Mouse (Mus musculus) MEL (cell line): ENCODE results near the gene Nop9. TPM values are rescaled to one million over a fixed set of nuclear protein-coding genes. Genes with fewer than 3 reads are reported as not detected.

ENCODE experiments used
- DNase-seq: peaks from one replicate; pipeline ENCODE4 v3.0.0; 2011; ENCODE audit warnings: low read depth, low spot score
- H3K27ac ChIP-seq: 2 replicates; pipeline ENCODE4 v1.5.1; 2012; ENCODE audit warnings: low read depth, mild to moderate bottlenecking, control low read depth, low read length, moderate library complexity; ENCODE audit not compliant: control insufficient read depth
- H3K27me3 ChIP-seq, 2 experiments: fragments of 150-350 bp in 1 of 2; sonication (generic) in 1 of 2; 2 replicates each; pipeline ENCODE4 v1.6.1; 2012; ENCODE audit warnings: low read length in 2 of 2, mild to moderate bottlenecking in 2 of 2, improper control_type of control experiment in 1 of 2, moderate library complexity in 1 of 2; ENCODE audit not compliant: insufficient read depth in 2 of 2, control insufficient read depth in 1 of 2
- H3K36me3 ChIP-seq, 2 experiments: 2 replicates each; pipeline ENCODE4 v1.6.1; 2012 to 2014; ENCODE audit warnings: low read length in 2 of 2, improper control_type of control experiment in 1 of 2, inconsistent platforms in 1 of 2, mild to moderate bottlenecking in 1 of 2; ENCODE audit not compliant: insufficient read depth in 2 of 2, control insufficient read depth in 1 of 2
- H3K4me1 ChIP-seq, 2 experiments: fragments of 150-350 bp in 1 of 2; sonication (generic) in 1 of 2; 2 replicates each; pipeline ENCODE4 v1.6.1; 2012; ENCODE audit warnings: low read length in 2 of 2, improper control_type of control experiment in 1 of 2, mild to moderate bottlenecking in 1 of 2; ENCODE audit not compliant: insufficient read depth in 2 of 2, control insufficient read depth in 1 of 2
- H3K4me3 ChIP-seq, 2 experiments: fragments of 150-350 bp in 1 of 2; sonication (generic) in 1 of 2; 2 replicates each; pipeline ENCODE4 v1.5.1; 2012; ENCODE audit warnings: low read depth in 2 of 2, low read length in 2 of 2, mild to moderate bottlenecking in 2 of 2, moderate library complexity in 2 of 2, control low read depth in 1 of 2, improper control_type of control experiment in 1 of 2; ENCODE audit not compliant: control insufficient read depth in 1 of 2, insufficient read depth in 1 of 2
- H3K79me2 ChIP-seq: 2 replicates; pipeline ENCODE4 v1.6.1; 2012; ENCODE audit warnings: mild to moderate bottlenecking, low read length, moderate library complexity; ENCODE audit not compliant: control insufficient read depth, poor library complexity, insufficient read depth
- H3K9ac ChIP-seq: 2 replicates; pipeline ENCODE4 v1.6.1; 2012; ENCODE audit warnings: low read depth, mild to moderate bottlenecking, control low read depth, low read length, moderate library complexity; ENCODE audit not compliant: control insufficient read depth, poor library complexity, severe bottlenecking
- H3K9me3 ChIP-seq: fragments of 150-350 bp; sonication (generic); replicated peaks from 2 replicates; pipeline ENCODE4 v1.6.1; 2012; ENCODE audit warnings: mild to moderate bottlenecking, low read length, improper control_type of control experiment, moderate library complexity; ENCODE audit not compliant: insufficient read depth
- E2F4 ChIP-seq: IDR thresholded peaks from 2 replicates; pipeline ENCODE4 v1.6.1; 2011; ENCODE audit warnings: low read depth, low read length, improper control_type of control experiment, borderline replicate concordance
- ELF1 ChIP-seq: IDR thresholded peaks from 2 replicates; pipeline ENCODE4 v1.6.1; 2014; ENCODE audit warnings: low read depth, mild to moderate bottlenecking, inconsistent platforms, low read length, improper control_type of control experiment, moderate library complexity
- EP300 ChIP-seq, 2 experiments: IDR thresholded peaks; 2 replicates each; pipeline ENCODE4 v1.6.1; 2011; ENCODE audit warnings: improper control_type of control experiment in 2 of 2, low read length in 2 of 2, low read depth in 1 of 2, mild to moderate bottlenecking in 1 of 2
- ETS1 ChIP-seq: IDR thresholded peaks from 2 replicates; pipeline ENCODE4 v1.6.1; 2012; ENCODE audit warnings: low read depth, mild to moderate bottlenecking, inconsistent platforms, low read length, improper control_type of control experiment, moderate library complexity
- GABPA ChIP-seq: IDR thresholded peaks from 2 replicates; pipeline ENCODE4 v1.6.1; 2012; ENCODE audit warnings: low read depth, mild to moderate bottlenecking, inconsistent platforms, low read length, improper control_type of control experiment, moderate library complexity
- GATA1 ChIP-seq: IDR thresholded peaks from 2 replicates; pipeline ENCODE4 v1.6.1; 2011; ENCODE audit warnings: low read depth, low read length, improper control_type of control experiment
- JUND ChIP-seq: IDR thresholded peaks from 2 replicates; pipeline ENCODE4 v1.6.1; 2011; ENCODE audit warnings: low read depth, mild to moderate bottlenecking, improper control_type of control experiment, low read length
- MAFK ChIP-seq: IDR thresholded peaks from 2 replicates; pipeline ENCODE4 v1.6.1; 2011; ENCODE audit warnings: low read depth, mild to moderate bottlenecking, low read length, improper control_type of control experiment, borderline replicate concordance
- MAZ ChIP-seq: IDR thresholded peaks from 2 replicates; pipeline ENCODE4 v1.6.1; 2012; ENCODE audit warnings: low read depth, mild to moderate bottlenecking, inconsistent platforms, low read length, improper control_type of control experiment
- MEF2A ChIP-seq: IDR thresholded peaks from 2 replicates; pipeline ENCODE4 v1.6.1; 2014; ENCODE audit warnings: low read depth, mild to moderate bottlenecking, inconsistent platforms, low read length, improper control_type of control experiment; ENCODE audit not compliant: poor library complexity, insufficient replicate concordance, severe bottlenecking; ENCODE audit errors: extremely low read depth
- MYB ChIP-seq: IDR thresholded peaks from 2 replicates; pipeline ENCODE4 v1.6.1; 2011; ENCODE audit warnings: mild to moderate bottlenecking, low read depth, low read length, improper control_type of control experiment
- MYC ChIP-seq: IDR thresholded peaks from 2 replicates; pipeline ENCODE4 v1.6.1; 2011; ENCODE audit warnings: low read depth, mild to moderate bottlenecking, low read length, improper control_type of control experiment, moderate library complexity
- POLR2A ChIP-seq, 2 experiments: IDR thresholded peaks; 2 replicates each; pipeline ENCODE4 v1.6.1; 2011 to 2012; ENCODE audit warnings: low read length in 2 of 2, mild to moderate bottlenecking in 2 of 2, control low read depth in 1 of 2, improper control_type of control experiment in 1 of 2, low read depth in 1 of 2, moderate library complexity in 1 of 2; ENCODE audit not compliant: control insufficient read depth in 1 of 2, insufficient read depth in 1 of 2, poor library complexity in 1 of 2
- SIN3A ChIP-seq: IDR thresholded peaks from 2 replicates; pipeline ENCODE4 v1.6.1; 2012; ENCODE audit warnings: low read length, improper control_type of control experiment, inconsistent platforms
- SMC3 ChIP-seq: IDR thresholded peaks from 2 replicates; pipeline ENCODE4 v1.6.1; 2011; ENCODE audit warnings: low read depth, low read length, improper control_type of control experiment
- TAL1 ChIP-seq: IDR thresholded peaks from 2 replicates; pipeline ENCODE4 v1.6.1; 2012; ENCODE audit warnings: mild to moderate bottlenecking, inconsistent platforms, low read length, moderate library complexity, mixed read lengths
- USF1 ChIP-seq: IDR thresholded peaks from 2 replicates; pipeline ENCODE4 v1.6.1; 2014; ENCODE audit warnings: low read depth, mild to moderate bottlenecking, inconsistent platforms, low read length, improper control_type of control experiment, moderate library complexity
- USF2 ChIP-seq, 2 experiments: IDR thresholded peaks; 2 replicates each; pipeline ENCODE4 v1.6.1; 2011 to 2012; ENCODE audit warnings: improper control_type of control experiment in 2 of 2, low read length in 2 of 2, borderline replicate concordance in 1 of 2, inconsistent platforms in 1 of 2, low read depth in 1 of 2, mild to moderate bottlenecking in 1 of 2; ENCODE audit not compliant: insufficient read depth in 1 of 2
- ZKSCAN1 ChIP-seq: IDR thresholded peaks from 2 replicates; pipeline ENCODE4 v1.6.1; 2012; ENCODE audit warnings: low read depth, mild to moderate bottlenecking, inconsistent platforms, low read length, improper control_type of control experiment, moderate library complexity
- polyA plus RNA-seq, 2 experiments: library from polyadenylated mRNA; stranded (reverse) in 1 of 2; unstranded in 1 of 2; fragments of >175 nt in 1 of 2; fragments of >200 nt in 1 of 2; gene quantifications; 2 replicates each; pipeline versions ENCODE4 v1.2.1 to v1.2.4; 2012; ENCODE audit warnings: low replicate concordance in 2 of 2, low read depth in 1 of 2; ENCODE audit not compliant: insufficient read length in 2 of 2, insufficient read depth in 1 of 2, missing spikeins in 1 of 2
- total RNA-seq: library from RNA; depleted of rRNA; stranded (reverse); fragments of 300-350 nt; gene quantifications from 2 replicates; pipeline ENCODE4 v1.2.3, GENCODE M21; 2012

The Nop9 gene
- total and polyA plus RNA-seq, 3 experiments, result 47.8 to 112 TPM; not detected in 1

DNA sequence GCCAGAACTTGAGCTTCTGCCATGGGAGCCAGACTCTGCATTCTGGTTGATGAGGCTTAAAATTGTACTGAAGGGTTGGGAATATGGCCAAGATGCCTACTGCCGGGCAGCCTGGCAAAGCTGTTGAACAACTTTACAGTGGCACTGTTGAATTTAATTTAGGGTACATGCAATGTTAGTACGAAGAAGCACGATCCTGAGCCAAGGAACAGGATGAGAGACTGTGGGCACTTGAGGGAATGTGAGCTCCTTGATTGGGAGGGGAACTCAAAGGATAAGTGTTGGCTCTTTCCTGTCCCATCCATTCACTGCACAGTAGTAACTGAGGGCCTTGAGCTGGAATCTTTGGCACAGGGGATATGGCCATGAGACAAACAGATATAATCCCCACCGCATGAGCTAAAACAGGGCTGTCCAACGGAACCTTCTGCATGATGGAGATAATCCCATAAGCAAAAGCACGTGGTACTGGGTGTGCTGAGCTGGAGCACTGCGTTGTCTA, 14.9 kb upstream of the Nop9 start (continued):
- no peak for TF ChIP-seq E2F4

DNA sequence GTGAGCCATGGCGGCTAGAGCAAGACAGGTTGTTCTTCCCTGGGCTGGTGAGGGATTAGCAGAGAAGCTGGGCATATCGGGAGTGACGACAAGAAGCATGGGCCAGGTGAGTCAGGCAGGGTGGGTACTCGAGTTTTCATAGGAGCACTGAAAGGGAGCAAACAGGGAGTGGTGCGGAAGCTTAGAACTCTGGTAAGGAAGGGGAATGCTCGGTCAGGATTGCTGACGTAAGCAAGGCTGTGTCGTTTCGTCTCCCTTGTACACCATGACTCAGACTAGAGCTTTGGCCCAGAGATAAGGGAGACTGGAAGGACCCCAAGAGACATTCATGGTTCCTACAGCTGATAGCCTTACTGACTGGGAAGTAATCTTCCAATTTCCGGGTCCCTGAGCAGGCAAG, 11.6 kb upstream of the Nop9 start:
- DNase-seq, result no peak
- Histone ChIP-seq H3K36me3 (peaks cover 0 to 35% of the 10 kb centered on the region in 2 experiments; a peak in 2 of 4 replicates), H3K27me3 (no peaks in the 10 kb centered on the region), H3K79me2 (no peaks in the 10 kb centered on the region), H3K4me3 (no peak overlapping the region), H3K9ac (no peak overlapping the region), H3K4me1 (peaks cover 25 to 55% of the 10 kb centered on the region in 2 experiments), H3K27ac (no peak overlapping the region)
- TF ChIP-seq MEF2A (no peak), GATA1 (peak; percentile 58; the same call in 1 of the 2 replicates), USF2 (IDR thresholded peaks at IDR 0.05; ENCODE audit: borderline replicate concordance in 1 of 2, insufficient read depth in 1 of 2, low read depth in 1 of 2, low read length in 2 of 2) (no peak), POLR2A (IDR thresholded peaks at IDR 0.05; ENCODE audit: control insufficient read depth in 1 of 2, insufficient read depth in 1 of 2, low read depth in 1 of 2, low read length in 2 of 2, poor library complexity in 1 of 2) (no peak), USF1 (no peak), ZKSCAN1 (no peak), GABPA (no peak), SMC3 (no peak), MAFK (0 out of 2 replicates have a peak, but pooled peaks have one; percentile 53), EP300 (IDR thresholded peaks at IDR 0.05; ENCODE audit: low read depth in 1 of 2, low read length in 2 of 2) (peak; percentile 28 to 38; a peak in 2 of 4 replicates), TAL1 (no peak), JUND (0 out of 2 replicates have a peak, but pooled peaks have one; percentile 16), SIN3A (no peak), MAZ (no peak), MYC (no peak), MYB (no peak), ELF1 (no peak), ETS1 (peak; percentile 82)
- TF ChIP-seq, all 39 proteins: peak for 5
- no peaks in the 10 kb centered on the region for H3K9me3 ChIP-seq
